Mouse (Mus musculus) MN1 (cell line): ENCODE measurements around the gene Mprip.

Experiments
- DNase-seq: peaks from one replicate; pipeline ENCODE4 v3.0.0-alpha.2; 2016; ENCODE audit warnings: low spot score

The Mprip gene

GRCm38 (mm10) chr11:59804409-59805110, 143.5 kb downstream of the Mprip start:
- DNase-seq = peak; percentile 21

DNA sequence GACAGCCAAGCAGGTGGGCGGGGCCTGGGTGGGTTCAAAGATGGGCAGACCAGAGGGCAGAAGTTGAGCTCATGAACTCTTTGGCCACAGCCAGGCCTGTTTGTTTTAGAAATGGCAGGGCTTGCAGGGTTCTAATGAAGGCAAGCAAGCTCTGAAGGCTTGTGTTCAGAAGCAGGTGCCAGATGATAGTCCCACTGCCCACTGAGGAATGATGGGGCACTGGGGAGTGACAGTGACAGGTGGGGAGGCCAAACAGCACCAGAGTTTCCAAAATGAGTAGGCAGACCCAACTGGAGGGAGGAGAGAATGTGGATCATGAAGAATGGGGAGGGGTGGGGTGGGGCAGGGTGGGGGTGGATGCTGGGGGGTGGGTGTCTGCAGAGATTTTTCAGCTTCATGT, 144.2 kb downstream of the Mprip start:
- no peak for DNase-seq

GRCm38 (mm10) chr11:59805656-59806055, 144.6 kb downstream of the Mprip start:
- DNase-seq = no peak

GRCm38 (mm10) chr11:59808170-59808960, 147.3 kb downstream of the Mprip start:
- no peak for DNase-seq

- DNase-seq = peak; percentile 64
These were observed 148.1 kb downstream of the Mprip start for GRCm38 (mm10) chr11:59809071-59809669.

DNA sequence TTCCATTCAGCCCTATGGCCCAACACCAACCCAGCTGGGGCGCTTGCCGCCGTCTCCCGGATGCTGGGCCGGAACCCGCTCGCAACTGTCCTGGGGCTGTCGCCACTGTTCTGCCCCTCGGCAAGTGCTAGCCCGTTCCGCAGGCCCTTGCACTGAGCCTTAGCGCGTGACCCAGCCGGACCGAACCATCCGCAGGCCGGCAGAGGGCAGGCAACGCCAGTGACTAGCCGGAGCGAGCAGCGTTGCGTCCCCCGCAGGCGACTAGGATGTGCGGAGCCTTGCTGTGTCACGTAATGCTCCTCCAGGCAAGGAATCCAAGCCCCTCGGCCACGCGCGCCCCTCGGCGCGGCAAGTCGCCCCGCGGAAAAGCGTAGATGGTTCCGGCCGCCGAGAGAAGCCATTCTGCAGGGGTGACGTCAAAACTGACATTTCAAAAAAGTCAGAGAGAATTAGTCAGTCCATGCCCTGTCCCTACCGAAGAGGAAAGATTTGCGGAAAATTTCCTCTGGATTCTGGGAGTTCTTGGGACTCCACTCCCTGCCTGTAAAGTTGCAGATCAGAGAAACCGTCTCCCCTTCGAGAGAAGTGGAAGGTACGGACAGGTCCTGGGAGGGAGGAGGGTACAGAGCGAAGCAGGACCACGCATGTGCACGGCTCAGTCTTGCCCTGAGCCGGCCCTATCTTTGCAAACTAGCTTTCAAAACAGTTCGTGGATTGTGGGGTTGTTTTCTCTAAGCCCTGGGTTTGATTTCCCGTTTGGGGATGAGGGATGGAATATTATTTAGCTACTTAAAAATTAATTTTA, 148.8 kb downstream of the Mprip start, which contains the start of gene Flcn:
Gene Flcn (minus strand): TSS at position 347 of the 805 bp plus-strand sequence.
- peak; percentile 92 for DNase-seq

DNA sequence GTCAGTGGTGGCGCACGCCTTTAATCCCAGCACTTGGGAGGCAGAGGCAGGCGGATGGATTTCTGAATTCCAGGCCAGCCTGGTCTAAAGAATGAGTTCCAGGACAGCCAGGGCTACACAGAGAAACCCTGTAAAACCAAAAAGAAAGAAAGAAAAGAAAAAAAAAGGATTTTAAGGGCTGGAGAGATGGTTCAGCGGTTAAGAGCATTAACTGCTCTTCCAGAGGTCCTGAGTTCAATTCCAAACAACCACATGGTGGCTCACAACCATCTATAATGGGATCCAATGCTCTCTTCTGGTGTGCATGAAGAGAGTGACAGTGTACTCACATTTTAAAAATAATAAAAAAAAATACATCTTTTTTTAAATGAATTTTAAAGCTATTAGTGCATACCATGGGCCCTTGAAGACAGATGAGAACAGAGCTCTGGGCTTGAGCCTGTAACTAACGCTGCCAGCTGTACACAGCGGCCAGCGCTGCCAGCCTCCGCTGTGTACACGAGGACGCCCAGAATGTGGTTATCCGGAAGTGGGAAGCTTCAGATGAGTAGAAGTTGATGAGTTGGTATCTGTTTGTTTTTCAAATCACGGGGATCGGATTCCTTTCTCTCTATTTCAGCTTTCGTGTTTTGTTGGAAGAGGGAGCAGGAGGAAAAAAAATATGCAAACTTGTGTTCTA, 149.5 kb downstream of the Mprip start:
- DNase-seq = peak; percentile 73

DNA sequence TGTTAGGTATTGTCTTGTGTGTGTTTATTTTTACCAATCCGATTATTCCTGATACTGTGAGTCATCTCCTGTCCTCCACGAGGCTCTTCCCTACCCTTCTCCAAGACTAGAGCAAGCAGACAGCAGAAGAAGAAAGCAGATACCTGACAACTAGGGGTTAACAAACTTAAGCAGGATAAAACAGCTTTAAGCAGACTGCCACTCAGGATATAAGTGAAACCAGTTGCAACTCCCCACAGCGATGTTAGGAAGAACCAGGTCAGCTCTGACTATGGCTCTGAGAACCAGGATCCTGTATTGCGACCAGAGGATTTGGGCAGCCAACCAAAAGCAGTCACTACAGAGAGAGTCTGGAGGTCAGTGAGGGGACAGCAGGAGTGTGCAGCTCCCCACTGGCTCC, 150.1 kb downstream of the Mprip start:
- peak; percentile 75 for DNase-seq

GRCm38 (mm10) chr11:59813276-59813675, 152.2 kb downstream of the Mprip start:
- no peak for DNase-seq

- no peak for DNase-seq
These were observed 153.2 kb downstream of the Mprip start for GRCm38 (mm10) chr11:59814311-59814710.

- no peak for DNase-seq
These were observed 153.8 kb downstream of the Mprip start for GRCm38 (mm10) chr11:59814936-59815335.

GRCm38 (mm10) chr11:59815482-59816065, 154.5 kb downstream of the Mprip start:
- no peak for DNase-seq

DNA sequence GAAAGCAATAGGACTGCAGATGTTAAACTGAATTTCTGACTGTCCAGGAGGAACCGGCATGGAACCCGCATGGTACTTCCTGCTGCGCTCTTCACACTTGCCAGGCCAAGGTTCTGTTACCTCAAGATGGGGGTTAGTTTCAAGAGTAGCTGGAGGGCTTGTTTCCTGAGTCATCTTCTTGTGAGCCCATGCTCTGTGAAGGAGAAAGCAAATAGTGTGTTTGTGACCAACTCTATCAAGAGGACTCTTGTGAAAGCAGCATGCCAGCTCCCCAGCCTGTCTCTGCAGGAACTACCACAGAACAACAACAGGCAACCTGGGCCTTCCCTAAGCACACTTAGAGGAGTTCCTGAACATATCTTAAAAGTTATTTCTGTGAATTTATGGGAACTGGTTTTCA, 156.8 kb downstream of the Mprip start:
- DNase-seq = no peak

- no peak for DNase-seq
These were observed 160.5 kb downstream of the Mprip start for GRCm38 (mm10) chr11:59821625-59822024.
